Mouse (Mus musculus) adipocyte (in vitro differentiated cells): ENCODE data around the gene Ilf2.
A peak's percentile ranks its signal among the peaks of the same experiment; 100 is the strongest.

Experiments used
- DNase-seq: peaks from one replicate; pipeline ENCODE4 v3.0.0-alpha.2; 2016; ENCODE audit warnings: low spot score

The Ilf2 gene

GRCm38 (mm10) chr3:90462579-90462978, 13.3 kb upstream of the Ilf2 start:
- no peak for DNase-seq

DNA sequence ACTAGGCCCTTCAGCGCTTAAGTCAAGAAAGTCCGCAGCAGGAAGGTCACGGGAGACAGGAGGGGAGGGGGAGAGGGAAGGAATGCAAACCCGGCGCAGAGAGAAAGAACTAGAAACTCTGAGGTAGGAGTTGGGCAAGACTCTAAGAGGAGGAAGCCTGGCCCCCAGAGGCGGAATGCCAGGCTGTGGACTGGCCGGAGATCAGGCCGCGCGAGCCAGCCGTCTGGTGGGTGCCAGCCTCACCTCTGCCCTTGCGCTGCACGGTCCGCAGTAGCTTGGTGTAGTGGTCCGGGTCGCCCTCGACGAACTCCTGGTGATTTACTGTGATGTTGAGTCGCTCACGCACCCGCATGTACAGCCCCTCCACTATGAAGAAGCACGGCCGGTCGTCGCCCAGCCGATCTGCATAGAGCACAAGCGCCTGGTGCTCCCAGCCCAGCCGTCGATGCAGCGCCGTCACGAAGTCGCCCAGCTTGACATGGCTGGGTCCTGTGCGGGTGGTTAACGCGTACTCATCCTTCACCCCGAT, 11.3 kb upstream of the Ilf2 start:
- DNase-seq, result no peak

GRCm38 (mm10) chr3:90465081-90465685, 10.7 kb upstream of the Ilf2 start:
- DNase-seq, result no peak

DNA sequence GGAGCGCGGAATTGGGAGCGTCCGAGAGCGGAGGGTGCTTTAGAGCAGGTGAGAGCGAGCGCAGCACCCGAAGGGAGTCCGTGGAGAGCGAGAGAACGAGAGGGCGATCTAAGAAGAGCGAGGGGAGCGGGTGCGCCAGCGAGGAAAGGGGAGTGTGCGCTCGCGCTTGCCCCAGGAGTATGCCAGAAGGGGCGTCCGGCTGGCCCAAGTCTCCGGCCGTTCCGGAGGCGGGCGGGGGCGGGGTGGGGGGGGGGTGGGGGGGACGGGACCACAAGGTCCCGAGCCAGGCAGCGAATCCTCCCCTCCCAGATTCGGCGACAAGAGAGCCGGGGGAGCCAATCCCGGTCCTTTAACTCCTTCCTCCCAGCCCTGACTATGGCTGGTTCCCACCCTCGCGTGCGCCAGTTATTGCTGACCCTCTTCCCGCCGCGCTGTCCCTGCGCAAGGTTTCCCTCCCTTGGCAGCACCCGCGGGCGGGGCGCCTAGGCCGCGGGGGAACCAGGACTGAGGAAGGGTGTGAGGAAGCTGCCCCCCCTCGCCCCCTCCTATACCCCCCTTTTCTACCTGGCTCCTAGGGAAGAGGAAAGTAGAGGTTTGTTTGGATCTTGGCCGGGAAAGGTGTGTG, 10.1 kb upstream of the Ilf2 start, which contains the start of gene Npr1:
Npr1 (minus strand) TSS at position 181 of the 625 bp plus-strand sequence.
- no peak for DNase-seq

DNA sequence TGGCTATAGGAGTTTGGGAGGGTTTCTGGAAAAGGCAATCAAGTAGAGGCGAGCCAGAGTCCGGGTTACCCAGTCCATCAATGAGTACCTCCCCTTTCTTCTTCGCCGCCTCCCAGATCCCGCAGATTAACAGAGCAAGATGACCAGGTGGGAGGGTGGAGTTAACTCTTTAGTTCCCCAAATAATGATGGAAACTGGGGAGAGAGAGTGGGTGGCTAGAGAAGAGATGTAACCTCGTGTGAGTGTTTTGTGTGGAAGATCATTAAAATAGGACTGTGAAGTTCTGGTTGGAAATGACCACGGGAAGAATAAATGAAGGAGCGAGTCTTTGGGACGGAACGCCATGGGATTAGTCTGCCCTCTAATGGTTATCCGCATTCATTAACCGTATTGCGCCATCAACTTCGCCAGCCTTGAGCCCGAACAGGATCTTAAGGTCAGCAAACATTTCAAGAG, 9.6 kb upstream of the Ilf2 start:
- peak; percentile 93 for DNase-seq

- DNase-seq, result no peak
These were observed 8.2 kb upstream of the Ilf2 start for GRCm38 (mm10) chr3:90467618-90468300.

DNA sequence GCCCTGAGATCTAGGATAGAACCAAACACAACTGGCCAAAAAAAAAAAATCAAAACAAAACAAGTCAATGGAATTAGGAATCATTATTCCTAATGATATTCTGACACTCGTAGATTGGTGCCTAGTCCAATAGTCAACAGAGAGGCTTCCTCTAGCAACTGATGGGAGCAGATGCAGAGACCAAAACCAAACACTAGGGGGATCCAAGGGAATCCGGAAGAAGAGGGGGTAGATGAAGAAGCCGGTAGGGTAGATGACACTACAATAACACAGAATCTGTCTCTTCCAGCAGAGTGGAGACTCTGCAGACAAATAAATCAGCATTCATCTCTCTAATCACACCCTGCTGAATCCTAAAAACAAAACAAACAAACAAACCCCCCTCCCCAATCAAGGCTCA, 3.7 kb upstream of the Ilf2 start:
- DNase-seq, result peak; percentile 60

- no peak for DNase-seq
These were observed 635 bp upstream of the Ilf2 start for GRCm38 (mm10) chr3:90475151-90475830.

DNA sequence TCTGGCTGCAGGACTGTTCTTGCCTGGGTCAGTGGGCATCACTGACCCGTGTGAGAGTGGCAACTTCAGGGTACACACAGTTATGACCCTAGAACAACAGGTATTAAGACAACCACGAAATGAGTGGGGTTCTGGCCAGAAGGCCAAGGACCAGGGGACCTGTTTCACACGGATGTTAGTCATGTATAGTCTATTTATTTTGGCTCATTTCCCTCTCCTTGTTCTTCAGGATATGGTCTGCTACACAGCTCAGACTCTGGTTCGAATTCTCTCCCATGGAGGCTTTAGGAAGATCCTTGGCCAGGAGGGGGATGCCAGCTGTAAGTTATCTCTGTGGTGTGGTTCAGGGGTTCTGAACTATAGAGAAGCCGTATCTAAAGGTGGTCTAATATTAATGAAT, 11.1 kb downstream of the Ilf2 start:
- DNase-seq, result no peak

DNA sequence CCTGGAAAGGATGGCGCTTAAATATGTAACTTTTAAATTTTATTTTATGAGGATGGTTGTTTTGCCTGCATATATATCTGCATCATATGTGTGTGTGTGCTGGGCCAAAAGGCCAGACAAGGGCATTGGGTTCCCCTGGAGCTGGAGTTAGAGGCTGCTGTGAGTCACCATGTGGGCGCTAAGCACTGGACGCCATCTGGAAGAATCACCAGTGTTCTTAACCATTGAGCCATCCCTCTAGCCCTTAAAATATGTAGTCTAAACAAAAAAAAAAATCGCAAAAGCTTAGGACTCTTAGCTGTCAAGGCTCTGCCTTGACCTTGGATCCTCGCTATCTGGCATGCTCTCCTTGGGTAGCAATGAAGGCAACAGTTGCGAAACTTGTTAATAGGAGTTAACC, 12.7 kb downstream of the Ilf2 start:
- no peak for DNase-seq

DNA sequence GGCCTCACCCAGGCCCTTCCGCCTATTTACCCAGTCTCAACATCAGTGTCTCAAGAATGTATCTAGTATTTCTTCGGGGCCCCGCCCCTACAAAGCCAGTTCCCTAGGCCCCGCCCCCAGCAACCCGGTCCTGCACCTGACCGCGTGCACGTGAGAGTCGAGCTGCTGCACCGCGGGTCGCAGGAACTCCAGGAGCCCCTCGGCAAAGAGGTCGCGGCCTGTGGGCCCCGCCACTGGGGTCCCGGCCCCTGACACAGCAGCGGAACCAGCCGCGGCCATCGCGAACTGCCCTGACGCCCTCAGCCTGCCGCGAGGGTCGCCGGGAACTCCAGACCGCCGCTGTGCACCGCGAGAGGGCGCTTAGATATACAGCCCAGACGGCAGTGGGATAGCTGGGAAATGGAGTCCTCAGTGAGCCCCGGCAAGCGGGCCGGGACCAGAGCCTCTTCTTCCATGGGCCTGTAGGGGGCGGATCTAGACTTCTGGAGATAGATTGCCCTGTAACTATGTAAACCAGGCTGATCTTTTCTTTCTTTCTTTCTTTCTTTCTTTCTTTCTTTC, 14.8 kb downstream of the Ilf2 start, which contains the start of gene Snapin:
Snapin (minus strand) TSS at position 338 of the 561 bp plus-strand sequence.
- DNase-seq, result peak; percentile 96

- DNase-seq, result peak; percentile 59
These were observed 15.4 kb downstream of the Ilf2 start for GRCm38 (mm10) chr3:90491350-90491749.

GRCm38 (mm10) chr3:90493831-90494540, 18.1 kb downstream of the Ilf2 start:
- no peak for DNase-seq

DNA sequence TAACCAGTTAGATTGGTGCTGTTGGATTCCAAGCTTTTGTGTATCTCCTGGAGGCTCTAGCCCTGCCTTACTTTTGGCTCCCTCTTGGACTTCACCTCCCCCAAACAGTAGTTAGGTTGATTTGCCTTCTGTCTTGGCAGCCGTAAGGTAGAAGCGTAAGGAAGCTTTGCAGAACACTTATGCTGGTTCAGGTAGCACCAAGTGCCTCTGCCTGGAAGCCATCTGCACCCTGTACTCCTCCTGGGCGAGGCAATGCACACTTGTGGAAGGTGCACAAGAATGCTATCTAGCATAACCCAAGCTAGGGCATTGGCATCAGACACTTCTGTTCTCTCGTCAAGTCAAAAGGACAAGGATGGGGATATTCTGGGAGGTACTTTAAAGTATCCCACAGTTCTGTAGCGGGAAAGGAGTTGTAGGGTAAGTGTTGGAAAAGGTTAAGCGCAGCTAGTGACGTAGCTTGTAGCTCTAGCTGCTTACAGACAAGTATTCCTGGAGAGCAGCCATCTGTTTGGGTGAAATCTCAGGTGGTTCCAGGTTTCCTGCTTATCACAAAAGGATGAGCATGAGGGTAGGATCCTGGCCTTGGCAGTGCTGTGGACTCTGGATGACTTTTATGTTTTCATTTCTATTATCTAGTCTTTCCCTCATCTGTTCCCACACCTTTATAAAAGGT, 20.1 kb downstream of the Ilf2 start:
- no peak for DNase-seq

GRCm38 (mm10) chr3:90497597-90497996, 21.7 kb downstream of the Ilf2 start:
- no peak for DNase-seq

DNA sequence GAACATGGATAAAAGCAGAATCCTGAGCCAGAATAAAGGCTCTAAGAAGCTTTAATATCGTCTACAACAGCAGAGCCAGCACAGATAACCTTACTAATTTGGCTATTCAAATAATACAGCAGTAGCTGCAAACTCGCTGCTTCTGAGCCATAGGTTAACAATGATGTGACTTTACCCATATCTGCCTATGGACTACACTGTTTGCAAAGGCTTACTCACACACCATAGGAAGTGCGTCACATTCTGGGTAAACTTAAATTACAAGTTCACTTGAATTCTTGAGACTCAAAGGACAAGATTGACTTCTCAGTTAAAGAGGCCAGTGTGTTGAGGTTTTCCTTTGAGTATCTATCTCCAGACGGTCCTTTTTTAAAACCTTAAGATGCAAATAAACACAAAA, 27.5 kb downstream of the Ilf2 start:
- no peak for DNase-seq

DNA sequence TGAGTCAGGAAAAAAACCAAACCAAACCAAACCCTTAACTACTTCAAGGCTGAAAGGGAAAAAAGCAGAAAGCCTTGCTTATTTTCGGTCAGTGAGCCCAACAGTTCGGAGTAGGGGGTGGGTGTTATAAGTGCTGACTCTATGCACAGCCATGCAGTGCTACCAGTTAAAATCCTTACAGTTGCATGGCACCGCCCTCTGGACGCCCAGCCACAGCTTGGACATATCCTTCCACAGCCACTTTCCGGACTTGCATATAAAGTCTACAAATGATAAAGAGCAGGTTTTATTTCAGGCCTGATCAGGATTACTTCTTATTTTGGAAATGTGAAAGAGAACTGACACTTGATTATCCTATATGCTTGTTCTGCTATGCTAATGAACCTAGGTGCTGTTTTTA, 29.3 kb downstream of the Ilf2 start:
- no peak for DNase-seq

DNA sequence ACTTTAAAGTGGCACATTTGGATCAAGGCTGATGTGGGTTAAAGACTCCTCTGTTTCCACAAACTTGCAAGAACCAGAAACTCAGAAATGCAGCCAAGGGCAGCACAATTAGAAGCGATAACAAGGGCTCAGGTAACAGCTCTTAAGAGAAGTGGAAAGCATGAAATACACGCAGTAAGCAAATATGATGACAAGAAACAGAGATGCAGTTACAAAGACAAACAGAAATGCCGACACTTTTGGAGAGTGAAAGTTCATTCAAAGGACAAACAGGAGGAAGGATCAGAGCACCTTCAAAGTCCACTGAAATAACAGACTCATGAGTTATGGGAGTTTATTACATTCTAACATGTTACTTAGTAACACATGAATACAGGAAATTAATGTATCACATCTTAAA, 30.4 kb downstream of the Ilf2 start:
- DNase-seq, result no peak

DNA sequence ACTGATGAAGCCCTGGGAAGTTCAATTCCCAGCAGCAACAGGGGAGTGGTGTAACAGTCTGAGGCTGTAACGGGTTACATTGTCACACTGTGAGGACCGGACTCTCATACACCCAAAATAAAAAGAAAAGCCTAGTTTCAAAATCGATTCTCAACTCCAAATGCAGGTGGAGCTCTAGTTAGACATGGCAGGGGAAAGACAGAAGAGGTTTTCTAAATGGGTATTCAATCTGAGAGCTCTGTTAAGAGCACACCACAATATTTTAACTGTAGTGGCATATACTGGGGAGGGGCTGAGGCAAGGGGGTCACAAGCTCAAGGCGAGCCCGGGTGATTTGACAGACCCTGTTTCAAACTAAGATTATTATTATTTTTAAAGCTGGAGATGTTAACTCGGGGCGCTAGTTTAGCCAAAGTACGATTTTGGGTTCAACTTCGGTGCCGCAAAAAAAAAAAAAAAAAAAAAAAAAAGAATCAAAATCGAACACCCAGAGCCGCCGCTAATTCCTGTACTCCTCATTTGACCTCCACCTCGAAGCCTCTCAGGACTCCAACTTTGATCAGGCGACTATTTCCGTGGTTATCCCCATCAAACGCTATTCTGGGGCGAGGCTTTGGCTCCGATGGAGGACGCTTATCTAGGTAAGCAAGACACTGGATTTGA, 32.5 kb downstream of the Ilf2 start:
- DNase-seq, result peak; percentile 63
